11 mouse cellular contexts compared by ENCODE assay signal in the genomic region with DNA sequence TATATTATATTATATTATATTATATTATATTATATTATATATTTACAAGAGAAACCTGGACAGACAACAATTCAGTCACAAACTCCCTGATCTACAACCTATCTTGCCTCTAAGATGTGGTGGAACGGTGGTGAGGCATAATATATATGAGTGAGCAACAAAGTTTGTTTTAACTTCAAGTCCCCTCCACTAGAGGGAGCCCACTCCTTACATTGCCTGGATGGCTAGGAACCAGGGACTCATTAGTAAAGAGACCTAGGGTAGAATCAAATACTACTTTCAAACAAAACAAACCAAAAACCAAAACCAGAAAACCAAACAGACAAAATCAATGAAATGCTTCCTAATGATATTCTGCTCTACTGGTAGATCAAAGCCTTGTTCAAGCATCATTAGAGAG.
DNase-seq lines count a peak whose midpoint lies in the region; ATAC-seq and TF ChIP-seq lines count a peak whose summit lies in the region.
"Had no signal": no experiment of that assay in that cellular context is flagged by ENCODE, and none has a peak within 500 bp of the region (broad histone marks: within the 10 kb centered on the region; RNA-seq: fewer than 3 reads in every experiment).

No protein-coding gene starts in this region.

- intact Hi-C loops in gastrocnemius, postnatal 36 days (cut with DNase I): no loop called here

- TF ChIP-seq CTCF in G1E (IDR thresholded peaks at IDR 0.05; ENCODE audit: low read depth, low read length): no peak

- DNase-seq in embryonic facial prominence, embryonic 11.5 days (ENCODE audit: low spot score): peak; percentile 52
- DNase-seq in embryonic facial prominence, embryonic 10.5 days (ENCODE audit: low spot score): no peak
- peak; percentile 5 for DNase-seq in limb, embryonic 14.5 days (ENCODE audit: low spot score)
- no peak for DNase-seq in limb, embryonic 10.5 days (ENCODE audit: low spot score)
- DNase-seq in G1E (ENCODE audit: low spot score): no peak
- DNase-seq in kidney, postnatal 10 days: peak; percentile 17
- DNase-seq in gastrocnemius, postnatal 36 days: no peak
- DNase-seq in heart, adult 8-10 months (ENCODE audit: low spot score): no peak

- no peaks in the 10 kb centered on the region for H3K4me1 ChIP-seq in embryonic facial prominence, embryonic 11.5 days (ENCODE audit: control insufficient read depth, insufficient read depth, low read length)
- H3K4me1 ChIP-seq in embryonic facial prominence, embryonic 10.5 days: no peaks in the 10 kb centered on the region
- H3K4me1 ChIP-seq in limb, embryonic 14.5 days (ENCODE audit: control insufficient read depth, insufficient read depth, low read length): no peaks in the 10 kb centered on the region
- no peaks in the 10 kb centered on the region for H3K4me1 ChIP-seq in limb, embryonic 10.5 days
- H3K4me1 ChIP-seq in G1E (ENCODE audit: insufficient read depth, low read depth, low read length): no peaks in the 10 kb centered on the region
- H3K4me1 ChIP-seq: embryonic facial prominence, embryonic 15.5 days; hindbrain, embryonic 15.5 days; lung, embryonic 15.5 days had no signal

- ATAC-seq in embryonic facial prominence, embryonic 11.5 days (replicated peaks; ENCODE audit: insufficient number of reproducible peaks, low FRiP score, low TSS enrichment, low read depth): no peak
- no peak for ATAC-seq in limb, embryonic 14.5 days (ENCODE audit: low FRiP score, low read depth)
- peak; percentile 45; the same call in 1 of the 2 replicates for ATAC-seq in G1E (ENCODE audit: extremely low read depth, insufficient number of reproducible peaks, low FRiP score, poor library complexity, severe bottlenecking)

- TF ChIP-seq POLR2A in limb, embryonic 14.5 days (IDR thresholded peaks at IDR 0.05; ENCODE audit: borderline replicate concordance, extremely low read depth, insufficient read depth, insufficient read length): no peak

- no peak overlapping the region for H3K9ac ChIP-seq in embryonic facial prominence, embryonic 11.5 days (replicated peaks; ENCODE audit: low read length)
- H3K9ac ChIP-seq in limb, embryonic 14.5 days (ENCODE audit: low read depth, low read length, severe bottlenecking): no peak overlapping the region
- H3K9ac ChIP-seq: embryonic facial prominence, embryonic 15.5 days; hindbrain, embryonic 15.5 days; lung, embryonic 15.5 days had no signal

- no peak overlapping the region for H3K4me2 ChIP-seq in embryonic facial prominence, embryonic 11.5 days (ENCODE audit: low read depth, low read length)
- no peak overlapping the region for H3K4me2 ChIP-seq in limb, embryonic 14.5 days (replicated peaks; ENCODE audit: low read depth, low read length, severe bottlenecking)
- H3K4me2 ChIP-seq: embryonic facial prominence, embryonic 15.5 days; hindbrain, embryonic 15.5 days; lung, embryonic 15.5 days had no signal

- H3K36me3 ChIP-seq in embryonic facial prominence, embryonic 11.5 days (replicated peaks; ENCODE audit: control insufficient read depth, insufficient read depth, low read depth, low read length): no peaks in the 10 kb centered on the region
- H3K36me3 ChIP-seq in embryonic facial prominence, embryonic 10.5 days (replicated peaks): no peaks in the 10 kb centered on the region
- H3K36me3 ChIP-seq in limb, embryonic 14.5 days (ENCODE audit: control insufficient read depth, insufficient read depth, low read length): no peaks in the 10 kb centered on the region
- H3K36me3 ChIP-seq in limb, embryonic 10.5 days: no peaks in the 10 kb centered on the region
- no peaks in the 10 kb centered on the region for H3K36me3 ChIP-seq in G1E (replicated peaks)
- H3K36me3 ChIP-seq: embryonic facial prominence, embryonic 15.5 days; hindbrain, embryonic 15.5 days; lung, embryonic 15.5 days had no signal

- H3K9me3 ChIP-seq in embryonic facial prominence, embryonic 11.5 days (replicated peaks; ENCODE audit: control insufficient read depth, low read length): no peaks in the 10 kb centered on the region
- H3K9me3 ChIP-seq in embryonic facial prominence, embryonic 10.5 days: no peaks in the 10 kb centered on the region
- no peaks in the 10 kb centered on the region for H3K9me3 ChIP-seq in limb, embryonic 14.5 days (ENCODE audit: control insufficient read depth, low read length)
- H3K9me3 ChIP-seq in limb, embryonic 10.5 days (replicated peaks): no peaks in the 10 kb centered on the region
- no peaks in the 10 kb centered on the region for H3K9me3 ChIP-seq in G1E (replicated peaks)
- H3K9me3 ChIP-seq: embryonic facial prominence, embryonic 15.5 days; hindbrain, embryonic 15.5 days; lung, embryonic 15.5 days had no signal

- no peak overlapping the region for H3K4me3 ChIP-seq in embryonic facial prominence, embryonic 11.5 days (ENCODE audit: low read depth, low read length)
- no peak overlapping the region for H3K4me3 ChIP-seq in embryonic facial prominence, embryonic 10.5 days
- no peak overlapping the region for H3K4me3 ChIP-seq in limb, embryonic 14.5 days (replicated peaks; ENCODE audit: low read length)
- H3K4me3 ChIP-seq in limb, embryonic 10.5 days: no peak overlapping the region
- H3K4me3 ChIP-seq in G1E (ENCODE audit: low read depth, low read length): no peak overlapping the region
- H3K4me3 ChIP-seq: embryonic facial prominence, embryonic 15.5 days; hindbrain, embryonic 15.5 days; lung, embryonic 15.5 days had no signal

- WGBS in embryonic facial prominence, embryonic 11.5 days: 60% methylated on average over 1 of the region's 1 CpGs
- 51% methylated on average over 1 of the region's 1 CpGs for WGBS in embryonic facial prominence, embryonic 10.5 days
- WGBS in limb, embryonic 14.5 days: 53% methylated on average over 1 of the region's 1 CpGs
- 63% methylated on average over 1 of the region's 1 CpGs for WGBS in limb, embryonic 10.5 days

- no peaks in the 10 kb centered on the region for H3K27me3 ChIP-seq in embryonic facial prominence, embryonic 11.5 days (ENCODE audit: control insufficient read depth, insufficient read depth, low read length)
- no peaks in the 10 kb centered on the region for H3K27me3 ChIP-seq in embryonic facial prominence, embryonic 10.5 days (replicated peaks; ENCODE audit: low read depth, poor library complexity, severe bottlenecking)
- no peaks in the 10 kb centered on the region for H3K27me3 ChIP-seq in limb, embryonic 14.5 days (ENCODE audit: control insufficient read depth, insufficient read depth, low read length)
- no peaks in the 10 kb centered on the region for H3K27me3 ChIP-seq in limb, embryonic 10.5 days (ENCODE audit: low read depth, poor library complexity, severe bottlenecking)
- no peaks in the 10 kb centered on the region for H3K27me3 ChIP-seq in G1E (ENCODE audit: insufficient read depth, low read length)
- H3K27me3 ChIP-seq: embryonic facial prominence, embryonic 15.5 days; hindbrain, embryonic 15.5 days; lung, embryonic 15.5 days had no signal

- no peak overlapping the region for H3K27ac ChIP-seq in embryonic facial prominence, embryonic 11.5 days (replicated peaks; ENCODE audit: low read depth, low read length)
- H3K27ac ChIP-seq in embryonic facial prominence, embryonic 10.5 days (replicated peaks): no peak overlapping the region
- no peak overlapping the region for H3K27ac ChIP-seq in limb, embryonic 14.5 days (replicated peaks; ENCODE audit: low read depth, low read length)
- no peak overlapping the region for H3K27ac ChIP-seq in limb, embryonic 10.5 days
- H3K27ac ChIP-seq: embryonic facial prominence, embryonic 15.5 days; hindbrain, embryonic 15.5 days; lung, embryonic 15.5 days had no signal

Comparison
In these comparisons a context has a peak if more than half of its experiments do, and no peak if none do; other contexts are left out.
1. DNase-seq: peak in embryonic facial prominence, embryonic 11.5 days (single experiment), limb, embryonic 14.5 days (single experiment) and kidney, postnatal 10 days (single experiment); none in embryonic facial prominence, embryonic 10.5 days (single experiment), limb, embryonic 10.5 days (single experiment), G1E (single experiment), gastrocnemius, postnatal 36 days (0 of 2) and heart, adult 8-10 months (single experiment).